Mouse (Mus musculus) liver, postnatal 0 days (tissue): Measurements from ENCODE around the gene Nsf.

Source experiments
- CTCF ChIP-seq: sonication (generic); IDR thresholded peaks from 2 replicates; pipeline ENCODE4 v1.5.1; 2016; ENCODE audit warnings: antibody characterized with exemption, low read depth
- EP300 ChIP-seq: IDR thresholded peaks from 2 replicates; pipeline ENCODE4 v1.6.1; 2016; ENCODE audit warnings: antibody characterized with exemption, low read depth, mild to moderate bottlenecking

DNA sequence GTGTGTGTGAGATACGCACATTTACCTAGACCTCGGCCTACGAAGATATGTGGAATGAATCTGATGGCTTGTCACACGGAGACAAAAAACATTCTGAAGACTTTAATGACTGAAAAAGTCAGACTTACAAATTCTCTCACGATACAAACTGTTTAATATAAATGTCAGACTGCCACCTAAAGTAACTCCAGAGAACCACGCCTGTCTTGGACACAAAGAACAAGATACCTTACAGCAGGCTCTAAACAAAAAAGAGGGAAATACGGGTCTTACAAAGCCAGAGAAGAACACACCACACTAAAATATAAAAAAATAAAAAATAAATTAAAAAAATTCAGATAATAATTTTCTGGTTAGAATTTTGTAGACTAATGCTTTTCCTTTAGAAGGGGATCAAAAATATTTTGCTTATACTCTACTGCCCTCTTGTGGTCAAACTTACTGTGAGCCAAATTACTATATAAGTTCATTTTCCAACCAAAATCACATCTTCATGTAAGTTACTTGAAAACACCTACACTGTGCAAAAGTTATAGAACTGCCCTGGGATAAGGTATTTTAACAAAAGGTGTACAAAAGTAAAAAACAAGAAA is 42.8 kb downstream of the Nsf start:
- TF ChIP-seq CTCF (peak; percentile 63), EP300 (no peak)
